8 mouse cellular contexts compared by ENCODE assay signal in genomic region chr4:116788956-116789355, GRCm38 (mm10). TPM values are rescaled to one million over a fixed set of nuclear protein-coding genes. Genes with fewer than 3 reads are reported as not detected.
A peak's percentile ranks its signal among the peaks of the same experiment; 100 is the strongest.
DNase-seq lines count a peak whose midpoint lies in the region; ATAC-seq and TF ChIP-seq lines count a peak whose summit lies in the region.

No protein-coding gene starts in this region.

- CTCF ChIA-PET in Patski (lab: Charles Lee): interaction anchor here (0.8 to 5.1 kb wide), 9 partner anchors 18 to 103 kb away, joined by 3 to 65 read pairs (median 4); partner anchors contain the start of genes Ccdc163, Mmachc, Prdx1 and Tesk2

- POLR2A ChIA-PET in Patski (lab: Charles Lee): interaction anchor here (1.0 kb wide), 1 partner anchor 68 kb away, joined by 3 read pairs; the partner anchor contains the start of gene Tesk2

- H3K4me3 ChIP-seq in forebrain, embryonic 12.5 days (replicated peaks): no peak overlapping the region
- no peak overlapping the region for H3K4me3 ChIP-seq in hindbrain, embryonic 16.5 days (ENCODE audit: low read length)

- H3K4me1 ChIP-seq in forebrain, embryonic 12.5 days: no peaks in the 10 kb centered on the region
- no peaks in the 10 kb centered on the region for H3K4me1 ChIP-seq in hindbrain, embryonic 16.5 days (ENCODE audit: control insufficient read depth, insufficient read depth, low read depth, low read length)

- H3K9ac ChIP-seq in forebrain, embryonic 12.5 days: no peak overlapping the region
- no peak overlapping the region for H3K9ac ChIP-seq in hindbrain, embryonic 16.5 days (ENCODE audit: low read depth, low read length)

- H3K27me3 ChIP-seq in Patski: no peaks in the 10 kb centered on the region
- no peaks in the 10 kb centered on the region for H3K27me3 ChIP-seq in forebrain, embryonic 12.5 days
- H3K27me3 ChIP-seq in hindbrain, embryonic 16.5 days (replicated peaks; ENCODE audit: control insufficient read depth, insufficient read depth, low read length): no peaks in the 10 kb centered on the region

- in situ Hi-C loops in Patski (cut with MboI; ENCODE audit: low pct_unique_long_range_greater_than_20kb): loop anchor here (5.0 kb wide), 2 partner anchors 72 to 162 kb away; partner anchors contain the start of gene Nasp

- no peak overlapping the region for H3K4me2 ChIP-seq in forebrain, embryonic 12.5 days
- no peak overlapping the region for H3K4me2 ChIP-seq in hindbrain, embryonic 16.5 days (ENCODE audit: low read length)

- no peak overlapping the region for H3K27ac ChIP-seq in forebrain, embryonic 12.5 days
- no peak overlapping the region for H3K27ac ChIP-seq in hindbrain, embryonic 16.5 days (ENCODE audit: low read depth, low read length)

- 7% methylated on average over 3 of the region's 3 CpGs for WGBS in forebrain, embryonic 12.5 days
- WGBS in hindbrain, embryonic 16.5 days: 12% methylated on average over 3 of the region's 3 CpGs

- no peaks in the 10 kb centered on the region for H3K36me3 ChIP-seq in forebrain, embryonic 12.5 days (replicated peaks)
- no peaks in the 10 kb centered on the region for H3K36me3 ChIP-seq in hindbrain, embryonic 16.5 days (ENCODE audit: control insufficient read depth, insufficient read depth, low read length)

- peak; percentile 64 for TF ChIP-seq CTCF in Patski (IDR thresholded peaks at IDR 0.05)

- DNase-seq in Patski (ENCODE audit: low read depth, low spot score): no peak
- DNase-seq in c-Kit-positive CD71-positive TER-119-positive erythroid progenitor cells, embryonic 14.5 days (ENCODE audit: low spot score): peak; percentile 81
- DNase-seq in left cerebral cortex, adult 11 months (ENCODE audit: low spot score): peak; percentile 88
- DNase-seq in lung, postnatal 36 days: peak; percentile 97
- DNase-seq in retina, postnatal 1 day: peak; percentile 92
- DNase-seq in urinary bladder, postnatal 36 days (ENCODE audit: low spot score in 2 of 2): peak; percentile 75 to 80

- H3K9me3 ChIP-seq in forebrain, embryonic 12.5 days: no peaks in the 10 kb centered on the region
- no peaks in the 10 kb centered on the region for H3K9me3 ChIP-seq in hindbrain, embryonic 16.5 days (ENCODE audit: control insufficient read depth, low read length)

- ATAC-seq in Patski: no peak
- ATAC-seq in forebrain, embryonic 12.5 days (ENCODE audit: low FRiP score): peak; percentile 63; the same call in 1 of the 2 replicates
- ATAC-seq in hindbrain, embryonic 16.5 days: peak; percentile 67

RNA-seq across cellular contexts. Expression of gene Toe1, which starts 18.5 kb away (rescaled TPM):
- 14.2 TPM for polyA plus RNA-seq in Patski (2021)
- 32.0 and 34.1 TPM in 2 replicates for polyA plus RNA-seq in forebrain, embryonic 12.5 days (2016; fragmentation: Nextera tagmentation; extraction: Ambion mirVana)
- polyA plus RNA-seq in hindbrain, embryonic 16.5 days (2015; fragmentation: Nextera tagmentation; extraction: Ambion mirVana): 29.6 and 30.1 TPM in 2 replicates

RNA-seq across cellular contexts. Expression of gene Mutyh, which starts 18.6 kb away (rescaled TPM):
- polyA plus RNA-seq in Patski (2021): 5.6 TPM
- polyA plus RNA-seq in forebrain, embryonic 12.5 days (2016; fragmentation: Nextera tagmentation; extraction: Ambion mirVana): 17.7 and 20.5 TPM in 2 replicates
- polyA plus RNA-seq in hindbrain, embryonic 16.5 days (2015; fragmentation: Nextera tagmentation; extraction: Ambion mirVana): 6.8 and 9.1 TPM in 2 replicates

RNA-seq across cellular contexts. Expression of gene Hpdl, which starts 32.6 kb away (rescaled TPM):
- polyA plus RNA-seq in Patski (2021): 0.28 TPM
- polyA plus RNA-seq in forebrain, embryonic 12.5 days (2016; fragmentation: Nextera tagmentation; extraction: Ambion mirVana): 0.96 and 1.6 TPM in 2 replicates
- polyA plus RNA-seq in hindbrain, embryonic 16.5 days (2015; fragmentation: Nextera tagmentation; extraction: Ambion mirVana): 2.1 and 2.3 TPM in 2 replicates
